Mouse (Mus musculus) kidney, embryonic 14.5 days (tissue): Measurements from ENCODE around the gene Epn2. TPM values are rescaled to one million over a fixed set of nuclear protein-coding genes. Genes with fewer than 3 reads are reported as not detected.

Experiments
- ATAC-seq: fragments of 200-750 bp; cut with Nextera tagmentation; 2 replicates; pipeline ENCODE4 v1.8.0; 2017; ENCODE audit warnings: moderate number of reproducible peaks, mild to moderate bottlenecking, moderate TSS enrichment, moderate library complexity; ENCODE audit not compliant: low FRiP score, low TSS enrichment
- H3K27ac ChIP-seq: fragments of 300-500 bp; sonication (generic); 2 replicates; pipeline ENCODE4 v1.5.1; 2014; ENCODE audit warnings: low read depth, mild to moderate bottlenecking, low read length, moderate library complexity, mixed read lengths
- H3K27me3 ChIP-seq: fragments of 300-500 bp; sonication (generic); 2 replicates; pipeline ENCODE4 v1.6.1; 2014; ENCODE audit warnings: mild to moderate bottlenecking, low read length; ENCODE audit not compliant: control insufficient read depth, insufficient read depth
- H3K36me3 ChIP-seq: fragments of 300-500 bp; sonication (generic); 2 replicates; pipeline ENCODE4 v1.6.1; 2014; ENCODE audit warnings: low read length, mixed read lengths; ENCODE audit not compliant: control insufficient read depth, insufficient read depth
- H3K4me1 ChIP-seq: fragments of 300-500 bp; sonication (generic); 2 replicates; pipeline ENCODE4 v1.6.1; 2014; ENCODE audit warnings: low read length, mixed read lengths; ENCODE audit not compliant: control insufficient read depth, insufficient read depth
- H3K4me2 ChIP-seq: fragments of 300-500 bp; sonication (generic); replicated peaks from 2 replicates; pipeline ENCODE4 v1.6.1; 2014; ENCODE audit warnings: low read depth, mild to moderate bottlenecking, low read length
- H3K4me3 ChIP-seq: fragments of 300-500 bp; sonication (generic); 2 replicates; pipeline ENCODE4 v1.5.1; 2014; ENCODE audit warnings: mild to moderate bottlenecking, low read length
- H3K9ac ChIP-seq: fragments of 300-500 bp; sonication (generic); 2 replicates; pipeline ENCODE4 v1.6.1; 2014; ENCODE audit warnings: low read depth, mild to moderate bottlenecking, low read length, moderate library complexity
- H3K9me3 ChIP-seq: fragments of 300-500 bp; sonication (generic); 2 replicates; pipeline ENCODE4 v1.6.1; 2016; ENCODE audit warnings: low read length; ENCODE audit not compliant: control insufficient read depth
- WGBS: fragments of 180-500 bp; shearing (Covaris S2); extraction: QIAGEN DNeasy Blood & Tissue Kit; methylation state at CpG from one replicate; pipeline ENCODE4 v1.1.7; 2014; 5-methylcytosine and 5-hydroxymethylcytosine counted together
- polyA plus RNA-seq: library from polyadenylated mRNA; unstranded; fragments of >200 nt; fragmentation: Nextera tagmentation; extraction: Ambion mirVana; gene quantifications from 2 replicates; pipeline ENCODE4 v1.2.1, GENCODE M21; 2014

Gene Epn2
- polyA plus RNA-seq, 1 experiment from 2014 or later: 31.3 TPM

GRCm38 (mm10) chr11:61601465-61601864, 22.0 kb upstream of the Epn2 start:
- 44% methylated on average over 3 of the region's 3 CpGs for whole genome bisulfite sequencing
- H3K36me3 ChIP-seq: no peaks in the 10 kb centered on the region
- no peaks in the 10 kb centered on the region for H3K27me3 ChIP-seq

DNA sequence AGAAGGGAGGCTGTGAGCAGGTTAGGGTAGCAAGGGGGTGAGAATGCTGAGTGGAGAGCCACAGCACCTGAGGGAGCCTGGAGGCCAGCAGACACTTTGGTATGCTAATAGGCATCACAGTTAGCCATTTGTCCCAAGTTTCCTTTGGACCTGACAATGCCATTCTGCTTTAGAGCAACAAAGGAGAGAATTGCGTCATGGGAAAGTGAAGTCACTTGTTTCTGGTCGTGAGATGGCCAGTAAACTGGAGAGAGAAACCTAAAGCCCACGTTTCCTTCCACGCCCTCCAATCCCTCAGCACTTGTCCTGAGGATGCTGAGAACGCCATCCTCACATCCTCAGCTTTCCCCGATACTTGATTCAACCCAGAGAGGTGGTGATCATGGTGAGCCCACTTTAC, 18.9 kb upstream of the Epn2 start:
- Histone ChIP-seq H3K4me2 (no peak overlapping the region), H3K27ac (no peak overlapping the region), H3K4me1 (no peaks in the 10 kb centered on the region), H3K4me3 (no peak overlapping the region), H3K27me3 (no peaks in the 10 kb centered on the region), H3K9me3 (no peaks in the 10 kb centered on the region), H3K36me3 (no peaks in the 10 kb centered on the region), H3K9ac (no peak overlapping the region)
- no peak for ATAC-seq
- 56% methylated on average over 6 of the region's 6 CpGs for WGBS

More at GRCm38 (mm10) chr11:61601465-61601864, 22.0 kb upstream of the Epn2 start:
- H3K9ac ChIP-seq: no peak overlapping the region
- ATAC-seq: no peak
- H3K27ac ChIP-seq: no peak overlapping the region
- no peak overlapping the region for H3K4me2 ChIP-seq
- H3K9me3 ChIP-seq: no peaks in the 10 kb centered on the region
- no peaks in the 10 kb centered on the region for H3K4me1 ChIP-seq
- H3K4me3 ChIP-seq: no peak overlapping the region

- no peak for ATAC-seq
- WGBS: 92% methylated on average over 2 of the region's 2 CpGs
- Histone ChIP-seq H3K4me1 (no peaks in the 10 kb centered on the region), H3K36me3 (no peaks in the 10 kb centered on the region), H3K9ac (no peak overlapping the region), H3K27me3 (no peaks in the 10 kb centered on the region), H3K9me3 (no peaks in the 10 kb centered on the region), H3K4me3 (no peak overlapping the region), H3K4me2 (no peak overlapping the region), H3K27ac (no peak overlapping the region)
These were observed 18.0 kb upstream of the Epn2 start for GRCm38 (mm10) chr11:61597471-61597870.

- Histone ChIP-seq H3K27ac (no peak overlapping the region), H3K9me3 (no peaks in the 10 kb centered on the region), H3K4me2 (no peak overlapping the region), H3K4me3 (no peak overlapping the region), H3K4me1 (no peaks in the 10 kb centered on the region), H3K36me3 (no peaks in the 10 kb centered on the region), H3K27me3 (no peaks in the 10 kb centered on the region), H3K9ac (no peak overlapping the region)
- no peak for ATAC-seq
These were observed 13.6 kb upstream of the Epn2 start for GRCm38 (mm10) chr11:61593069-61593468.

- Histone ChIP-seq H3K27me3 (no peaks in the 10 kb centered on the region), H3K9me3 (no peaks in the 10 kb centered on the region), H3K27ac (no peak overlapping the region), H3K4me2 (no peak overlapping the region), H3K4me3 (no peak overlapping the region), H3K9ac (no peak overlapping the region), H3K36me3 (no peaks in the 10 kb centered on the region), H3K4me1 (no peaks in the 10 kb centered on the region)
- WGBS: 98% methylated on average over 3 of the region's 3 CpGs
- no peak for ATAC-seq
These were observed 12.6 kb upstream of the Epn2 start for GRCm38 (mm10) chr11:61592061-61592460.

- Histone ChIP-seq H3K9ac (no peak overlapping the region), H3K4me1 (no peaks in the 10 kb centered on the region), H3K27ac (no peak overlapping the region), H3K27me3 (no peaks in the 10 kb centered on the region), H3K36me3 (no peaks in the 10 kb centered on the region), H3K4me2 (no peak overlapping the region), H3K9me3 (no peaks in the 10 kb centered on the region), H3K4me3 (no peak overlapping the region)
- WGBS: 40% methylated on average over 7 of the region's 7 CpGs
- no peak for ATAC-seq
These were observed 11.2 kb upstream of the Epn2 start for GRCm38 (mm10) chr11:61590516-61591213.

GRCm38 (mm10) chr11:61585421-61585820, 5.9 kb upstream of the Epn2 start:
- Histone ChIP-seq H3K4me1 (no peaks in the 10 kb centered on the region), H3K27me3 (no peaks in the 10 kb centered on the region), H3K4me2 (no peak overlapping the region), H3K4me3 (no peak overlapping the region), H3K9ac (no peak overlapping the region), H3K27ac (no peak overlapping the region), H3K36me3 (no peaks in the 10 kb centered on the region), H3K9me3 (no peaks in the 10 kb centered on the region)
- ATAC-seq: no peak
- WGBS: 38% methylated on average over 4 of the region's 4 CpGs

- Histone ChIP-seq H3K4me3 (no peak overlapping the region), H3K9ac (no peak overlapping the region), H3K27me3 (no peaks in the 10 kb centered on the region), H3K4me2 (no peak overlapping the region), H3K27ac (no peak overlapping the region), H3K9me3 (no peaks in the 10 kb centered on the region), H3K36me3 (no peaks in the 10 kb centered on the region), H3K4me1 (no peaks in the 10 kb centered on the region)
- no peak for ATAC-seq
- 81% methylated on average over 4 of the region's 4 CpGs for WGBS
These were observed 5.3 kb upstream of the Epn2 start for GRCm38 (mm10) chr11:61584830-61585229.

- Histone ChIP-seq H3K4me2 (no peak overlapping the region), H3K27me3 (no peaks in the 10 kb centered on the region), H3K27ac (no peak overlapping the region), H3K36me3 (no peaks in the 10 kb centered on the region), H3K9ac (no peak overlapping the region), H3K4me1 (no peaks in the 10 kb centered on the region), H3K4me3 (no peak overlapping the region), H3K9me3 (no peaks in the 10 kb centered on the region)
- ATAC-seq: no peak
- WGBS: 85% methylated on average over 6 of the region's 6 CpGs
These were observed 4.6 kb upstream of the Epn2 start for GRCm38 (mm10) chr11:61584096-61584495.
